ENCODE assay signal across 9 mouse cellular contexts in the genomic region with DNA sequence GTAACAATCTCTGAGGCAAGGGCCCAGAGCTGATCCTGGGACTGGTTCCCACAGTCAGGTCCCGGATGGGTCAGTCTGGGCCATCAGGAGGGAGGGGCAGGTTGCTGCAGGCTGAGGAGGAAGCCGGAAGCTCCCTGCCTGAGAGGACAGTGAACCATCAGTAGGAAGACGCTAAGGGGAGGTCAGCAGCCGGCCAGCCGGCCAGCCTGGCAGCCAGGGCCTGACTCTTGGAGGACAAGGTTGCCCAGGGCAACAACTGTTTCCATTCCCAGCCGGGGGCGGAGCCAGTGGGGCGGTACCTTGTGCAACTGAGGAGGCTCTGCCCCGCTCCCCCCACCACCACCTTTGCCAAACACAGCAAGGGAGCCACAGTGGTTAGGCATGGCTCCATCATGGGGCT. TPM values are rescaled to one million over a fixed set of nuclear protein-coding genes. Genes with fewer than 3 reads are reported as not detected.
DNase-seq lines count a peak whose midpoint lies in the region; ATAC-seq lines count a peak whose summit lies in the region.
"Had no signal": no experiment of that assay in that cellular context is flagged by ENCODE, and none has a peak within 500 bp of the region (broad histone marks: within the 10 kb centered on the region; RNA-seq: fewer than 3 reads in every experiment).

No protein-coding gene starts in this region.

- peak; percentile 40 for ATAC-seq in heart, embryonic 15.5 days (replicated peaks; ENCODE audit: insufficient number of reproducible peaks, insufficient read depth, low FRiP score, low read depth)
- ATAC-seq in kidney, embryonic 16.5 days (ENCODE audit: low FRiP score, low TSS enrichment) = peak; percentile 78
- no peak for ATAC-seq in granulocyte monocyte progenitor cell, adult 5-6 weeks (replicated peaks; ENCODE audit: poor library complexity, severe bottlenecking)

- H3K27me3 ChIP-seq in embryonic facial prominence, embryonic 10.5 days (replicated peaks; ENCODE audit: low read depth, poor library complexity, severe bottlenecking) = peaks cover 9% of the 10 kb centered on the region
- no peaks in the 10 kb centered on the region for H3K27me3 ChIP-seq in heart, embryonic 15.5 days
- no peaks in the 10 kb centered on the region for H3K27me3 ChIP-seq in kidney, embryonic 16.5 days (ENCODE audit: insufficient read depth, low read length)

- peak overlapping the region; percentile 32 for H3K4me3 ChIP-seq in embryonic facial prominence, embryonic 10.5 days
- H3K4me3 ChIP-seq in heart, embryonic 15.5 days = no peak overlapping the region
- H3K4me3 ChIP-seq in kidney, embryonic 16.5 days (ENCODE audit: low read length) = no peak overlapping the region

- no peaks in the 10 kb centered on the region for H3K36me3 ChIP-seq in embryonic facial prominence, embryonic 10.5 days (replicated peaks)
- no peaks in the 10 kb centered on the region for H3K36me3 ChIP-seq in heart, embryonic 15.5 days
- no peaks in the 10 kb centered on the region for H3K36me3 ChIP-seq in kidney, embryonic 16.5 days (ENCODE audit: insufficient read depth, low read length)

- H3K4me2 ChIP-seq in heart, embryonic 15.5 days = no peak overlapping the region
- no peak overlapping the region for H3K4me2 ChIP-seq in kidney, embryonic 16.5 days (replicated peaks; ENCODE audit: low read depth, low read length)

- no peak overlapping the region for H3K9ac ChIP-seq in heart, embryonic 15.5 days
- H3K9ac ChIP-seq in kidney, embryonic 16.5 days (replicated peaks; ENCODE audit: low read length) = no peak overlapping the region; the same call in 1 of the 2 replicates

- peaks cover 5% of the 10 kb centered on the region; the same call in 1 of the 2 replicates for H3K9me3 ChIP-seq in embryonic facial prominence, embryonic 10.5 days
- no peaks in the 10 kb centered on the region for H3K9me3 ChIP-seq in heart, embryonic 15.5 days (replicated peaks)
- 0 out of 2 replicates have a peak, but pooled peaks cover 5% of the 10 kb centered on the region for H3K9me3 ChIP-seq in kidney, embryonic 16.5 days (ENCODE audit: low read length)

- peak overlapping the region; percentile 82 for H3K27ac ChIP-seq in embryonic facial prominence, embryonic 10.5 days (replicated peaks)
- H3K27ac ChIP-seq in heart, embryonic 15.5 days = no peak overlapping the region
- no peak overlapping the region for H3K27ac ChIP-seq in kidney, embryonic 16.5 days (ENCODE audit: low read length)

- 6% methylated on average over 9 of the region's 9 CpGs for WGBS in embryonic facial prominence, embryonic 10.5 days
- WGBS in heart, embryonic 15.5 days = 13% methylated on average over 9 of the region's 9 CpGs
- 7% methylated on average over 9 of the region's 9 CpGs for WGBS in kidney, embryonic 16.5 days

- H3K4me1 ChIP-seq in embryonic facial prominence, embryonic 10.5 days = peaks cover 63% of the 10 kb centered on the region
- peaks cover 25% of the 10 kb centered on the region for H3K4me1 ChIP-seq in heart, embryonic 15.5 days (replicated peaks)
- peaks cover 29% of the 10 kb centered on the region for H3K4me1 ChIP-seq in kidney, embryonic 16.5 days (ENCODE audit: insufficient read depth, low read length)

- peak; percentile 70 for DNase-seq in ovary, adult 18-20 months (ENCODE audit: low spot score)
- no peak for DNase-seq in ovary, postnatal 10 days (ENCODE audit: low spot score)
- DNase-seq in embryonic facial prominence, embryonic 10.5 days (ENCODE audit: low spot score) = peak; percentile 79
- DNase-seq in lung, postnatal 36 days = peak; percentile 85
- no peak for DNase-seq in spleen, postnatal 4 days (ENCODE audit: low spot score in 2 of 2)

RNA-seq across cellular contexts. Expression of a gene that starts 5.1 kb away (rescaled TPM):
- 3.8 and 4.5 TPM in 2 replicates for polyA plus RNA-seq in embryonic facial prominence, embryonic 10.5 days (2016; fragmentation: Nextera tagmentation; extraction: Ambion mirVana)
- 5.9 and 6.2 TPM in 2 replicates for polyA plus RNA-seq in heart, embryonic 15.5 days (2015; fragmentation: Nextera tagmentation; extraction: Ambion mirVana)
- 2.3 and 3.7 TPM in 2 replicates for polyA plus RNA-seq in kidney, embryonic 16.5 days (2015; fragmentation: Nextera tagmentation; extraction: Ambion mirVana)
- total RNA-seq in granulocyte monocyte progenitor cell, adult 5-6 weeks (2014; fragmentation: Nextera tagmentation) = not detected in 2 replicates
- not detected in 2 replicates for total RNA-seq in granulocyte monocyte progenitor cell, adult 5-6 weeks (2017)
- total RNA-seq: MEL had no signal

RNA-seq across cellular contexts. Expression of a gene that starts 25.6 kb away (rescaled TPM):
- polyA plus RNA-seq in embryonic facial prominence, embryonic 10.5 days (2016; fragmentation: Nextera tagmentation; extraction: Ambion mirVana) = 0.22 and 0.47 TPM in 2 replicates
- 0.05 TPM in 1 of 2 replicates, not detected in the other for polyA plus RNA-seq in heart, embryonic 15.5 days (2015; fragmentation: Nextera tagmentation; extraction: Ambion mirVana)
- polyA plus RNA-seq in kidney, embryonic 16.5 days (2015; fragmentation: Nextera tagmentation; extraction: Ambion mirVana) = 0.05 and 0.15 TPM in 2 replicates
- not detected in 2 replicates for total RNA-seq in granulocyte monocyte progenitor cell, adult 5-6 weeks (2014; fragmentation: Nextera tagmentation)
- not detected in 2 replicates for total RNA-seq in granulocyte monocyte progenitor cell, adult 5-6 weeks (2017)
- total RNA-seq: MEL had no signal

RNA-seq across cellular contexts. Expression of a gene that starts 38.7 kb away (rescaled TPM):
- polyA plus RNA-seq in embryonic facial prominence, embryonic 10.5 days (2016; fragmentation: Nextera tagmentation; extraction: Ambion mirVana) = 3.8 and 4.1 TPM in 2 replicates
- 0.13 and 0.42 TPM in 2 replicates for polyA plus RNA-seq in heart, embryonic 15.5 days (2015; fragmentation: Nextera tagmentation; extraction: Ambion mirVana)
- polyA plus RNA-seq in kidney, embryonic 16.5 days (2015; fragmentation: Nextera tagmentation; extraction: Ambion mirVana) = 1.9 and 2.7 TPM in 2 replicates
- total RNA-seq in granulocyte monocyte progenitor cell, adult 5-6 weeks (2014; fragmentation: Nextera tagmentation) = not detected in 2 replicates
- total RNA-seq in granulocyte monocyte progenitor cell, adult 5-6 weeks (2017) = not detected in 2 replicates

RNA-seq across cellular contexts. Expression of a gene that starts 48.5 kb away (rescaled TPM):
- 0.27 TPM in 1 of 2 replicates, not detected in the other for polyA plus RNA-seq in embryonic facial prominence, embryonic 10.5 days (2016; fragmentation: Nextera tagmentation; extraction: Ambion mirVana)
- not detected in 2 replicates for polyA plus RNA-seq in heart, embryonic 15.5 days (2015; fragmentation: Nextera tagmentation; extraction: Ambion mirVana)
- 0.12 and 0.14 TPM in 2 replicates for polyA plus RNA-seq in kidney, embryonic 16.5 days (2015; fragmentation: Nextera tagmentation; extraction: Ambion mirVana)
- not detected in 2 replicates for total RNA-seq in granulocyte monocyte progenitor cell, adult 5-6 weeks (2014; fragmentation: Nextera tagmentation)
- not detected in 2 replicates for total RNA-seq in granulocyte monocyte progenitor cell, adult 5-6 weeks (2017)
- total RNA-seq: MEL had no signal

RNA-seq across cellular contexts. Expression of a gene that starts 56.1 kb away (rescaled TPM):
- 15.7 and 17.8 TPM in 2 replicates for polyA plus RNA-seq in embryonic facial prominence, embryonic 10.5 days (2016; fragmentation: Nextera tagmentation; extraction: Ambion mirVana)
- 4.1 and 8.8 TPM in 2 replicates for polyA plus RNA-seq in heart, embryonic 15.5 days (2015; fragmentation: Nextera tagmentation; extraction: Ambion mirVana)
- 15.4 and 15.5 TPM in 2 replicates for polyA plus RNA-seq in kidney, embryonic 16.5 days (2015; fragmentation: Nextera tagmentation; extraction: Ambion mirVana)
- 3.0 and 13.8 TPM in 2 replicates for total RNA-seq in granulocyte monocyte progenitor cell, adult 5-6 weeks (2014; fragmentation: Nextera tagmentation)
- total RNA-seq in granulocyte monocyte progenitor cell, adult 5-6 weeks (2017) = 6.8 and 11.0 TPM in 2 replicates

Comparison
In these comparisons a context has a peak if more than half of its experiments do, and no peak if none do; other contexts are left out.
1. DNase-seq: peak in ovary, adult 18-20 months (single experiment), embryonic facial prominence, embryonic 10.5 days (single experiment) and lung, postnatal 36 days (single experiment); none in ovary, postnatal 10 days (single experiment) and spleen, postnatal 4 days (0 of 2).